Comparison of ENCODE assay signal across 26 mouse cellular contexts in the genomic region with DNA sequence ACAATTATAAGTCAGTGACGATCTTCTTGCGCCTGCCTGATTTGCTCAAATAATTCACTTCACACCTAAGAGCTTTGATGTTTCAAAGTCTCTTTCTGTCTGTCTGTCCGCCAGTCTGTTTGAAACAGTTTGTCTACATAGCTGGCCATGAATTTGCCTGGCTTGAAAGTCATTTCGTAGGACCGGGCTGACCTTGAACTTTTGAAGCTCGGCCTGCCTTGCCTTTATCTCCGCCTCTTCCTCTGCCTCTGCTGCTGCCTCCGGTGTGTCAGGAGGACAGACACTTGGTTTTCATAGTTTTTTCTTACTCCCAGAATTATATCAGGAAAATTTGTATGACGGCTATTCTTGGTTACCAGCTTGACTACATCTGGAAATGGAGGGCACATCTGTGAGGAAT.
DNase-seq lines count a peak whose midpoint lies in the region.
"Had no signal": no experiment of that assay in that cellular context is flagged by ENCODE, and none has a peak within 500 bp of the region (broad histone marks: within the 10 kb centered on the region; RNA-seq: fewer than 3 reads in every experiment).

No protein-coding gene starts in this region.

- no peak overlapping the region for H3K4me3 ChIP-seq in midbrain, embryonic 10.5 days
- H3K4me3 ChIP-seq: gastrocnemius, adult 2 months; heart, adult 2 months; heart, embryonic 12.5 days; hindbrain, embryonic 13.5 days; limb, embryonic 13.5 days; liver, embryonic 12.5 days; megakaryocyte, embryonic 14.5 days; midbrain, embryonic 13.5 days; neural tube, embryonic 13.5 days had no signal

- H3K9me3 ChIP-seq in midbrain, embryonic 10.5 days (replicated peaks): no peaks in the 10 kb centered on the region
- H3K9me3 ChIP-seq: heart, embryonic 12.5 days; hindbrain, embryonic 13.5 days; limb, embryonic 13.5 days; liver, embryonic 12.5 days; megakaryocyte, embryonic 14.5 days; midbrain, embryonic 13.5 days; neural tube, embryonic 13.5 days had no signal

- H3K4me1 ChIP-seq in midbrain, embryonic 10.5 days: no peaks in the 10 kb centered on the region
- H3K4me1 ChIP-seq: hindbrain, embryonic 13.5 days; liver, embryonic 12.5 days; midbrain, embryonic 13.5 days; neural tube, embryonic 13.5 days had no signal

- H3K36me3 ChIP-seq in midbrain, embryonic 10.5 days: no peaks in the 10 kb centered on the region
- H3K36me3 ChIP-seq: heart, embryonic 12.5 days; hindbrain, embryonic 13.5 days; limb, embryonic 13.5 days; liver, embryonic 12.5 days; midbrain, embryonic 13.5 days; neural tube, embryonic 13.5 days had no signal

- H3K27ac ChIP-seq in midbrain, embryonic 10.5 days (replicated peaks): no peak overlapping the region
- H3K27ac ChIP-seq: gastrocnemius, adult 2 months; heart, adult 2 months; hindbrain, embryonic 13.5 days; limb, embryonic 13.5 days; liver, embryonic 12.5 days; midbrain, embryonic 13.5 days; neural tube, embryonic 13.5 days; stomach, postnatal 0 days had no signal

- peak; percentile 33 for DNase-seq in 416B (ENCODE audit: low read depth)
- DNase-seq in ES-CJ7 (ENCODE audit: low read depth, low spot score): peak; percentile 91
- peak; percentile 85 for DNase-seq in adrenal gland, adult 2 months
- DNase-seq in adrenal gland, postnatal 36 days: peak; percentile 75 to 83
- DNase-seq in midbrain, embryonic 10.5 days (ENCODE audit: low spot score): no peak
- DNase-seq in left cerebral cortex, adult 9 months (ENCODE audit: low spot score in 2 of 2): no peak
- no peak for DNase-seq in Muller cell, postnatal 12 days (ENCODE audit: inconsistent ontology term)
- DNase-seq: cerebellum, adult 8-10 months; cerebellum, postnatal 25 days; gastrocnemius, adult 2 months; gastrocnemius, postnatal 36 days; heart, adult 2 months; heart, postnatal 4 days; kidney, adult 8-10 months; kidney, postnatal 10 days; lung, adult 18-20 months; lung, postnatal 4 days; right cerebral cortex, postnatal 4 days had no signal

- 90% methylated on average over 9 of the region's 9 CpGs for WGBS in midbrain, embryonic 10.5 days

- H3K27me3 ChIP-seq in midbrain, embryonic 10.5 days (ENCODE audit: low read depth, poor library complexity, severe bottlenecking): no peaks in the 10 kb centered on the region
- H3K27me3 ChIP-seq: heart, embryonic 12.5 days; hindbrain, embryonic 13.5 days; limb, embryonic 13.5 days; liver, embryonic 12.5 days; midbrain, embryonic 13.5 days; neural tube, embryonic 13.5 days had no signal

Comparison
In these comparisons a context has a peak if more than half of its experiments do, and no peak if none do; other contexts are left out.
1. DNase-seq: peak in 416B (single experiment), ES-CJ7 (single experiment), adrenal gland, adult 2 months (single experiment) and adrenal gland, postnatal 36 days (2 of 2); none in midbrain, embryonic 10.5 days (single experiment), left cerebral cortex, adult 9 months (0 of 2) and Muller cell, postnatal 12 days (single experiment).